Mouse (Mus musculus): ENCODE results near the gene Flnb. TPM values are rescaled to one million over a fixed set of nuclear protein-coding genes. Genes with fewer than 3 reads are reported as not detected.

Gene Flnb
- polyA plus RNA-seq, 1 experiment from 2014 or later, result 9.2 TPM

GRCm38 (mm10) chr14:7821341-7821740, 3.6 kb downstream of the Flnb start:
- Histone ChIP-seq H3K4me2 (ENCODE audit: low read depth, low read length) (no peak overlapping the region), H3K27me3 (ENCODE audit: control insufficient read depth, insufficient read depth, low read length) (no peaks in the 10 kb centered on the region), H3K27ac (ENCODE audit: low read length) (no peak overlapping the region), H3K9me3 (replicated peaks; ENCODE audit: control insufficient read depth, low read length) (no peaks in the 10 kb centered on the region), H3K4me1 (ENCODE audit: control insufficient read depth, insufficient read depth, low read length) (peaks cover 24% of the 10 kb centered on the region), H3K9ac (ENCODE audit: low read length) (no peak overlapping the region), H3K4me3 (ENCODE audit: low read length) (no peak overlapping the region), H3K36me3 (ENCODE audit: control insufficient read depth, insufficient read depth) (no peaks in the 10 kb centered on the region)
- WGBS, result 76% methylated on average over 8 of the region's 8 CpGs
- ATAC-seq (replicated peaks; ENCODE audit: extremely low read depth, insufficient read depth, low FRiP score), result no peak

- ATAC-seq (replicated peaks; ENCODE audit: extremely low read depth, insufficient read depth, low FRiP score), result no peak
- H3K27ac ChIP-seq (ENCODE audit: low read length), result no peak overlapping the region
- no peaks in the 10 kb centered on the region for H3K27me3 ChIP-seq (ENCODE audit: control insufficient read depth, insufficient read depth, low read length)
- no peak overlapping the region for H3K9ac ChIP-seq (ENCODE audit: low read length)
- peaks cover 29% of the 10 kb centered on the region for H3K4me1 ChIP-seq (ENCODE audit: control insufficient read depth, insufficient read depth, low read length)
- 38% methylated on average over 7 of the region's 7 CpGs for WGBS
- H3K9me3 ChIP-seq (replicated peaks; ENCODE audit: control insufficient read depth, low read length), result no peaks in the 10 kb centered on the region
- H3K4me2 ChIP-seq (ENCODE audit: low read depth, low read length), result no peak overlapping the region
- no peak overlapping the region for H3K4me3 ChIP-seq (ENCODE audit: low read length)
- no peaks in the 10 kb centered on the region for H3K36me3 ChIP-seq (ENCODE audit: control insufficient read depth, insufficient read depth)
Measured at GRCm38 (mm10) chr14:7822693-7823092, 4.9 kb downstream of the Flnb start.

GRCm38 (mm10) chr14:7824651-7825268, 7.0 kb downstream of the Flnb start:
- no peak for ATAC-seq (replicated peaks; ENCODE audit: extremely low read depth, insufficient read depth, low FRiP score)
- 49% methylated on average over 8 of the region's 8 CpGs for WGBS
- Histone ChIP-seq H3K27ac (ENCODE audit: low read length) (no peak overlapping the region), H3K4me3 (ENCODE audit: low read length) (no peak overlapping the region), H3K36me3 (ENCODE audit: control insufficient read depth, insufficient read depth) (no peaks in the 10 kb centered on the region), H3K9ac (ENCODE audit: low read length) (no peak overlapping the region), H3K9me3 (replicated peaks; ENCODE audit: control insufficient read depth, low read length) (no peaks in the 10 kb centered on the region), H3K4me1 (ENCODE audit: control insufficient read depth, insufficient read depth, low read length) (peaks cover 18% of the 10 kb centered on the region), H3K4me2 (ENCODE audit: low read depth, low read length) (no peak overlapping the region), H3K27me3 (ENCODE audit: control insufficient read depth, insufficient read depth, low read length) (no peaks in the 10 kb centered on the region)

GRCm38 (mm10) chr14:7826151-7826937, 8.6 kb downstream of the Flnb start:
- Histone ChIP-seq H3K27me3 (ENCODE audit: control insufficient read depth, insufficient read depth, low read length) (no peaks in the 10 kb centered on the region), H3K27ac (ENCODE audit: low read length) (peak overlapping the region; percentile 77), H3K4me1 (ENCODE audit: control insufficient read depth, insufficient read depth, low read length) (peaks cover 18% of the 10 kb centered on the region), H3K9ac (ENCODE audit: low read length) (peak overlapping the region; percentile 41; the same call in 1 of the 2 replicates), H3K36me3 (ENCODE audit: control insufficient read depth, insufficient read depth) (no peaks in the 10 kb centered on the region), H3K9me3 (replicated peaks; ENCODE audit: control insufficient read depth, low read length) (0 out of 2 replicates have a peak, but pooled peaks cover 3% of the 10 kb centered on the region), H3K4me3 (ENCODE audit: low read length) (no peak overlapping the region), H3K4me2 (ENCODE audit: low read depth, low read length) (no peak overlapping the region)
- peak; percentile 25; the same call in 1 of the 2 replicates for ATAC-seq (replicated peaks; ENCODE audit: extremely low read depth, insufficient read depth, low FRiP score)
- 37% methylated on average over 10 of the region's 10 CpGs for WGBS

GRCm38 (mm10) chr14:7829181-7829580, 11.4 kb downstream of the Flnb start:
- WGBS, result 80% methylated on average over 2 of the region's 2 CpGs
- Histone ChIP-seq H3K9ac (ENCODE audit: low read length) (no peak overlapping the region), H3K9me3 (replicated peaks; ENCODE audit: control insufficient read depth, low read length) (0 out of 2 replicates have a peak, but pooled peaks cover 3% of the 10 kb centered on the region), H3K27me3 (ENCODE audit: control insufficient read depth, insufficient read depth, low read length) (no peaks in the 10 kb centered on the region), H3K4me1 (ENCODE audit: control insufficient read depth, insufficient read depth, low read length) (peaks cover 21% of the 10 kb centered on the region), H3K4me2 (ENCODE audit: low read depth, low read length) (no peak overlapping the region), H3K27ac (ENCODE audit: low read length) (0 out of 2 replicates have a peak overlapping the region, but pooled peaks have one; percentile 2), H3K36me3 (ENCODE audit: control insufficient read depth, insufficient read depth) (no peaks in the 10 kb centered on the region), H3K4me3 (ENCODE audit: low read length) (no peak overlapping the region)
- no peak for ATAC-seq (replicated peaks; ENCODE audit: extremely low read depth, insufficient read depth, low FRiP score)

- 0 out of 2 replicates have a peak, but pooled peaks cover 3% of the 10 kb centered on the region for H3K9me3 ChIP-seq (replicated peaks; ENCODE audit: control insufficient read depth, low read length)
- no peak overlapping the region for H3K4me3 ChIP-seq (ENCODE audit: low read length)
- no peaks in the 10 kb centered on the region for H3K27me3 ChIP-seq (ENCODE audit: control insufficient read depth, insufficient read depth, low read length)
- no peaks in the 10 kb centered on the region for H3K36me3 ChIP-seq (ENCODE audit: control insufficient read depth, insufficient read depth)
- no peak for ATAC-seq (replicated peaks; ENCODE audit: extremely low read depth, insufficient read depth, low FRiP score)
- WGBS, result 61% methylated on average over 1 of the region's 1 CpGs
- H3K27ac ChIP-seq (ENCODE audit: low read length), result no peak overlapping the region
- no peak overlapping the region for H3K9ac ChIP-seq (ENCODE audit: low read length)
- H3K4me2 ChIP-seq (ENCODE audit: low read depth, low read length), result no peak overlapping the region
- peaks cover 3% of the 10 kb centered on the region; the same call in 1 of the 2 replicates for H3K4me1 ChIP-seq (ENCODE audit: control insufficient read depth, insufficient read depth, low read length)
Measured at GRCm38 (mm10) chr14:7831770-7832439, 14.1 kb downstream of the Flnb start.

GRCm38 (mm10) chr14:7832440-7832783, 14.7 kb downstream of the Flnb start:
- Histone ChIP-seq H3K9ac (ENCODE audit: low read length) (no peak overlapping the region), H3K27ac (ENCODE audit: low read length) (no peak overlapping the region), H3K4me1 (ENCODE audit: control insufficient read depth, insufficient read depth, low read length) (peaks cover 3% of the 10 kb centered on the region; the same call in 1 of the 2 replicates), H3K4me3 (ENCODE audit: low read length) (no peak overlapping the region), H3K27me3 (ENCODE audit: control insufficient read depth, insufficient read depth, low read length) (no peaks in the 10 kb centered on the region), H3K36me3 (ENCODE audit: control insufficient read depth, insufficient read depth) (no peaks in the 10 kb centered on the region), H3K9me3 (replicated peaks; ENCODE audit: control insufficient read depth, low read length) (0 out of 2 replicates have a peak, but pooled peaks cover 3% of the 10 kb centered on the region), H3K4me2 (ENCODE audit: low read depth, low read length) (no peak overlapping the region)
- ATAC-seq (replicated peaks; ENCODE audit: extremely low read depth, insufficient read depth, low FRiP score), result no peak
- 90% methylated on average over 5 of the region's 5 CpGs for WGBS

GRCm38 (mm10) chr14:7833458-7833857, 15.7 kb downstream of the Flnb start:
- peaks cover 3% of the 10 kb centered on the region; the same call in 1 of the 2 replicates for H3K4me1 ChIP-seq (ENCODE audit: control insufficient read depth, insufficient read depth, low read length)
- H3K9me3 ChIP-seq (replicated peaks; ENCODE audit: control insufficient read depth, low read length), result 0 out of 2 replicates have a peak, but pooled peaks cover 3% of the 10 kb centered on the region
- ATAC-seq (replicated peaks; ENCODE audit: extremely low read depth, insufficient read depth, low FRiP score), result no peak
- H3K27ac ChIP-seq (ENCODE audit: low read length), result no peak overlapping the region
- WGBS, result 79% methylated on average over 4 of the region's 4 CpGs
- H3K27me3 ChIP-seq (ENCODE audit: control insufficient read depth, insufficient read depth, low read length), result no peaks in the 10 kb centered on the region
- H3K9ac ChIP-seq (ENCODE audit: low read length), result no peak overlapping the region
- no peak overlapping the region for H3K4me3 ChIP-seq (ENCODE audit: low read length)
- H3K4me2 ChIP-seq (ENCODE audit: low read depth, low read length), result no peak overlapping the region
- H3K36me3 ChIP-seq (ENCODE audit: control insufficient read depth, insufficient read depth), result no peaks in the 10 kb centered on the region

All from heart, embryonic 16.5 days (tissue).